Mouse (Mus musculus) olfactory bulb, adult 2 months (tissue): ENCODE data around the gene Cacna1a. TPM values are rescaled to one million over a fixed set of nuclear protein-coding genes. Genes with fewer than 3 reads are reported as not detected.

ENCODE experiments used
- H3K27ac ChIP-seq: fragments of 200-500 bp; 2 replicates; pipeline ENCODE4 v1.5.1; 2012; ENCODE audit warnings: low read depth, low read length; ENCODE audit not compliant: insufficient read depth
- H3K4me1 ChIP-seq: fragments of 200-500 bp; 2 replicates; pipeline ENCODE4 v1.6.1; 2012; ENCODE audit warnings: low read length; ENCODE audit not compliant: control insufficient read depth, insufficient read depth
- H3K4me3 ChIP-seq: fragments of 200-500 bp; 2 replicates; pipeline ENCODE4 v1.5.1; 2012; ENCODE audit warnings: mild to moderate bottlenecking, low read depth, low read length, moderate library complexity; ENCODE audit not compliant: insufficient read depth
- CTCF ChIP-seq: fragments of 200-500 bp; IDR thresholded peaks from 2 replicates; pipeline ENCODE4 v1.5.1; 2012; ENCODE audit warnings: low read depth, mild to moderate bottlenecking, low read length, moderate library complexity; ENCODE audit not compliant: insufficient read depth
- POLR2A ChIP-seq: fragments of 200-500 bp; IDR thresholded peaks from 2 replicates; pipeline ENCODE4 v1.6.1; 2012; ENCODE audit warnings: mild to moderate bottlenecking, low read depth, low read length, moderate library complexity; ENCODE audit not compliant: insufficient read depth
- WGBS: fragments of 180-500 bp; shearing (Covaris S2); methylation state at CpG from one replicate; pipeline ENCODE4 v1.1.7; 2018; 5-methylcytosine and 5-hydroxymethylcytosine counted together
- polyA plus RNA-seq: library from polyadenylated mRNA; stranded (reverse); fragments of >200 nt; gene quantifications from 2 replicates; pipeline ENCODE4 v1.2.4, GENCODE M21; 2012; ENCODE audit warnings: low replicate concordance; ENCODE audit not compliant: missing spikeins, insufficient read depth, insufficient read length

Cacna1a gene
- polyA plus RNA-seq, 1 experiment: not detected

- H3K4me3 ChIP-seq: 0 out of 2 replicates have a peak overlapping the region, but pooled peaks have one; percentile 3
- WGBS: 22% methylated on average over 5 of the region's 5 CpGs
- H3K27ac ChIP-seq: no peak overlapping the region
- TF ChIP-seq POLR2A (no peak), CTCF (no peak)
- peaks cover 41% of the 10 kb centered on the region for H3K4me1 ChIP-seq
These were observed 29.6 kb downstream of the Cacna1a start for GRCm38 (mm10) chr8:84417840-84418239.

- H3K27ac ChIP-seq: no peak overlapping the region
- TF ChIP-seq POLR2A: no peak
- TF ChIP-seq CTCF: no peak
These were observed 36.2 kb downstream of the Cacna1a start for GRCm38 (mm10) chr8:84424426-84424825.

GRCm38 (mm10) chr8:84426087-84426486 lies 37.8 kb downstream of the Cacna1a start:
- no peak overlapping the region for H3K4me3 ChIP-seq
- WGBS: 95% methylated on average over 7 of the region's 7 CpGs
- no peak overlapping the region for H3K27ac ChIP-seq
- TF ChIP-seq POLR2A: no peak
- no peak for TF ChIP-seq CTCF
- peaks cover 19% of the 10 kb centered on the region for H3K4me1 ChIP-seq

More at GRCm38 (mm10) chr8:84424426-84424825, 36.2 kb downstream of the Cacna1a start:
- Histone ChIP-seq H3K4me1 (peaks cover 24% of the 10 kb centered on the region), H3K4me3 (no peak overlapping the region)
- WGBS: 87% methylated on average over 3 of the region's 3 CpGs

GRCm38 (mm10) chr8:84426582-84426981 lies 38.3 kb downstream of the Cacna1a start:
- 91% methylated on average over 8 of the region's 8 CpGs for WGBS
- no peak overlapping the region for H3K27ac ChIP-seq
- no peak overlapping the region for H3K4me3 ChIP-seq
- peaks cover 19% of the 10 kb centered on the region for H3K4me1 ChIP-seq
- TF ChIP-seq POLR2A (no peak), CTCF (no peak)

GRCm38 (mm10) chr8:84428034-84428433 lies 39.8 kb downstream of the Cacna1a start:
- Histone ChIP-seq H3K27ac (no peak overlapping the region), H3K4me1 (peaks cover 11% of the 10 kb centered on the region), H3K4me3 (no peak overlapping the region)
- TF ChIP-seq CTCF (no peak), POLR2A (no peak)
- WGBS: 68% methylated on average over 5 of the region's 5 CpGs

- H3K27ac ChIP-seq: no peak overlapping the region
- no peak for TF ChIP-seq CTCF
- TF ChIP-seq POLR2A: no peak
- 25% methylated on average over 4 of the region's 4 CpGs for whole genome bisulfite sequencing
- no peak overlapping the region for H3K4me3 ChIP-seq
- peaks cover 10% of the 10 kb centered on the region; the same call in 1 of the 2 replicates for H3K4me1 ChIP-seq
These were observed 40.8 kb downstream of the Cacna1a start for GRCm38 (mm10) chr8:84429014-84429413.

- no peak for TF ChIP-seq CTCF
- TF ChIP-seq POLR2A: no peak
- Histone ChIP-seq H3K4me3 (no peak overlapping the region), H3K27ac (no peak overlapping the region), H3K4me1 (peaks cover 10% of the 10 kb centered on the region; the same call in 1 of the 2 replicates)
- 17% methylated on average over 5 of the region's 5 CpGs for WGBS
These were observed 41.3 kb downstream of the Cacna1a start for GRCm38 (mm10) chr8:84429492-84429891.

- TF ChIP-seq CTCF: no peak
- no peak for TF ChIP-seq POLR2A
- H3K4me3 ChIP-seq: no peak overlapping the region
- WGBS: 77% methylated on average over 10 of the region's 10 CpGs
- no peak overlapping the region for H3K27ac ChIP-seq
- peaks cover 6% of the 10 kb centered on the region; the same call in 1 of the 2 replicates for H3K4me1 ChIP-seq
These were observed 47.1 kb downstream of the Cacna1a start for GRCm38 (mm10) chr8:84435370-84435769.

- WGBS: 62% methylated on average over 7 of the region's 7 CpGs
- peaks cover 11% of the 10 kb centered on the region for H3K4me1 ChIP-seq
- H3K4me3 ChIP-seq: no peak overlapping the region
- H3K27ac ChIP-seq: no peak overlapping the region; the same call in 1 of the 2 replicates
- TF ChIP-seq CTCF (no peak), POLR2A (no peak)
These were observed 51.6 kb downstream of the Cacna1a start for GRCm38 (mm10) chr8:84439813-84440212.

- TF ChIP-seq CTCF (no peak), POLR2A (no peak)
- no peak overlapping the region for H3K4me3 ChIP-seq
- H3K4me1 ChIP-seq: peaks cover 5% of the 10 kb centered on the region
- 9% methylated on average over 1 of the region's 1 CpGs for WGBS
- no peak overlapping the region for H3K27ac ChIP-seq
These were observed 53.8 kb downstream of the Cacna1a start for GRCm38 (mm10) chr8:84442043-84442442.
